Mouse (Mus musculus): ENCODE results near the gene Olfr311.

Olfr311 gene

DNA sequence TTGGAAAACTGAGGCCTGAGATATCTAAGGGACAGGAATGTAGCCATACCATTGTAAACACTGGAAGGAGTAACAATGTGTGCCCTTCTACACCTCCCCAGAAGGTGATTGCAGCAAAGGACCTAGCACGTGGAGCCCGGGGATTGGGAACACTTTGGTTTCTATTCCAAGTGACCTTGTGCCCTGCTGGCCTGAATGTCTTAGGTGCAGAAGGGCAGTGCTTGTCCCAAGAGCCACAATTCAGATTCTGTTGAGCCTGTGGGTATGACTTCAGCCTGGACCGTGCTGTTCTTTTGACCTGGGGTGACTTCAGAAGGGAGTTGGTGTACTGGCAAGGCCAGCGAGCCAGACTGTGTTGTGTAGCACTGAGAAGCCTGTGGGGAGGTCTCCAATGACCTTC lies 31.9 kb downstream of the Olfr311 start:
- in situ Hi-C loops (cut with MboI, MseI): no loop called here

DNA sequence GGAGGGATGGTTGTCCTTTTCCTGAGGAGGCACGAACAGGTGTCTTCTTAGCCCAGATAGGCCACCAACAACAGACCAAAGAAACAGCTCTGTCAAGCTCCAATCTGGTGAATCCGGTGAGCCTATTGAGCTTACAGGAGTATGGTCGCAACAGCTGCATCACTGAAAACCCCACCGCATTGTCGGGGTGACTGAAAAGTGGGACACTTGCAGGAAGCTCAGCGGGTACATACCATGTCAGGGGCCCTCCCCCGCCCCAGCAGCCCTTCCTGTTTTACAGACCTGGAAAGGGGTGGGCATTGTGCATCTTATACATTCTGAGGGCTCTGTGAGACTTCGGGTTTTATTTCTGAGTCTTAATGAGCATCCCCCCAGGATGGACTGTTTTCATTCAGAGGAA lies 44.7 kb downstream of the Olfr311 start:
- in situ Hi-C loops (cut with MboI, MseI): no loop called here

DNA sequence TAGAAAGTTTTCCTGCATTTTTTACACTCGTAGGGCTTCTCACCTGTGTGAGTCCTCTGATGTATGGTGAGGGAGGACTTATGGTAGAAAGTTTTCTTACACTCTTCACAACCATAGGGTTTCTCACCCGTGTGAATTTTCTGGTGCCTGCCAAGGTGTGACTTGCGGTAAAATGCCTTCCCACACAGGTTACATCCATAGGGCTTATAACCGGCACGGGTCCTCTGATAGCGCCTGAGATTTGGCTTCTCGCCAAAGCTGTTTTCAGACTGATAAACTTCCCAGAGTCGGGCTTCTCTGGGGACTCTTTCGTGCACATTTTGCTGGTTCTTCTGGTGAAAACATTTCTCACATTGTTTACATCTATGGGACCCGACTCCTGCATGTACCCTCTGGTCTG lies 51.5 kb downstream of the Olfr311 start:
- in situ Hi-C loops (cut with MboI, MseI): no loop called here

Measured in T-helper 17 cell (primary cell).